Mouse (Mus musculus) erythroblast, embryonic 14.5 days (primary cell): ENCODE data around the gene Dgkh.

Experiments
- GATA1 ChIP-seq: IDR thresholded peaks from 2 replicates; pipeline ENCODE4 v1.6.1; 2012; ENCODE audit warnings: low read length, inconsistent platforms, mixed read lengths
- TAL1 ChIP-seq: IDR thresholded peaks from 3 replicates; pipeline ENCODE4 v1.6.1; 2012; ENCODE audit warnings: low read length, inconsistent platforms, mixed read lengths

- TF ChIP-seq TAL1 (no peak), GATA1 (no peak)
These were observed 64.8 kb downstream of the Dgkh start for GRCm38 (mm10) chr14:78667763-78668162.
